Mouse (Mus musculus) ES-Bruce4 (cell line): Measurements from ENCODE around the gene Mindy4b-ps.

ENCODE experiments used
- CTCF ChIP-seq: IDR thresholded peaks from one replicate; pipeline ENCODE4 v1.8.1; 2011; ENCODE audit warnings: low read depth, low read length
- EP300 ChIP-seq: IDR thresholded peaks from 2 replicates; pipeline ENCODE4 v1.6.1; 2011; ENCODE audit warnings: low read depth, low read length; ENCODE audit not compliant: insufficient read depth
- POLR2A ChIP-seq: IDR thresholded peaks from one replicate; pipeline ENCODE4 v1.8.1; 2011; ENCODE audit warnings: low read length; ENCODE audit not compliant: insufficient read depth

GRCm38 (mm10) chr3:58826266-58826665 is 4.2 kb upstream of the Mindy4b-ps start:
- no peak for TF ChIP-seq CTCF
- no peak for TF ChIP-seq POLR2A
- TF ChIP-seq EP300, result no peak
